Mouse (Mus musculus) CH12.LX (cell line): Measurements from ENCODE around the gene Kntc1. TPM values are rescaled to one million over a fixed set of nuclear protein-coding genes. Genes with fewer than 3 reads are reported as not detected.

Experiments
- polyA plus RNA-seq: library from polyadenylated mRNA; unstranded; fragments of >175 nt; gene quantifications from 2 replicates; pipeline ENCODE4 v1.2.1, GENCODE M21; 2012; ENCODE audit warnings: low read depth; ENCODE audit not compliant: insufficient read length
- total RNA-seq, 2 experiments: library from RNA; depleted of rRNA; stranded (reverse); fragments of 300-350 nt in 1 of 2; fragments of >200 nt in 1 of 2; gene quantifications; 2 replicates each; pipeline ENCODE4 v1.2.3; 2012 to 2014

Kntc1 gene
- total and polyA plus RNA-seq, 3 experiments: 30.4 to 37.4 (median 30.5) TPM

Other genes with a start within 250 kb of the Kntc1 start
- gene B3gnt4, start 239.3 kb upstream of the Kntc1 start, total RNA-seq (2012; rRNA removed): 0.17 and 0.30 TPM in 2 replicates
- not detected in 2 replicates for gene B3gnt4, start 239.3 kb upstream of the Kntc1 start, total RNA-seq (2014; rRNA removed)
- not detected in 2 replicates for gene B3gnt4, start 239.3 kb upstream of the Kntc1 start, polyA plus RNA-seq
- 37.7 and 41.8 TPM in 2 replicates for gene Diablo, start 225.5 kb upstream of the Kntc1 start, total RNA-seq (2012; rRNA removed)
- gene Diablo, start 225.5 kb upstream of the Kntc1 start, total RNA-seq (2014; rRNA removed): 68.0 and 75.2 TPM in 2 replicates
- 58.7 and 63.2 TPM in 2 replicates for gene Diablo, start 225.5 kb upstream of the Kntc1 start, polyA plus RNA-seq
- 0.38 and 0.63 TPM in 2 replicates for gene Gm49027, start 224.2 kb upstream of the Kntc1 start, total RNA-seq (2012; rRNA removed)
- not detected in 2 replicates for gene Gm49027, start 224.2 kb upstream of the Kntc1 start, total RNA-seq (2014; rRNA removed)
- not detected in 2 replicates for gene Gm49027, start 224.2 kb upstream of the Kntc1 start, polyA plus RNA-seq
- 21.0 and 24.8 TPM in 2 replicates for gene Vps33a, start 176.7 kb upstream of the Kntc1 start, total RNA-seq (2012; rRNA removed)
- 17.0 and 17.1 TPM in 2 replicates for gene Vps33a, start 176.7 kb upstream of the Kntc1 start, total RNA-seq (2014; rRNA removed)
- gene Vps33a, start 176.7 kb upstream of the Kntc1 start, polyA plus RNA-seq: 27.8 and 30.6 TPM in 2 replicates
- gene Clip1, start 65.1 kb upstream of the Kntc1 start, total RNA-seq (2012; rRNA removed): 26.7 and 28.1 TPM in 2 replicates
- 24.9 and 25.4 TPM in 2 replicates for gene Clip1, start 65.1 kb upstream of the Kntc1 start, total RNA-seq (2014; rRNA removed)
- 37.1 and 42.9 TPM in 2 replicates for gene Clip1, start 65.1 kb upstream of the Kntc1 start, polyA plus RNA-seq
- gene Zcchc8, start 28.6 kb upstream of the Kntc1 start, total RNA-seq (2012; rRNA removed): 15.2 and 17.0 TPM in 2 replicates
- gene Zcchc8, start 28.6 kb upstream of the Kntc1 start, total RNA-seq (2014; rRNA removed): 24.4 and 31.8 TPM in 2 replicates
- 60.7 and 77.2 TPM in 2 replicates for gene Zcchc8, start 28.6 kb upstream of the Kntc1 start, polyA plus RNA-seq
- 55.8 and 68.5 TPM in 2 replicates for gene Rsrc2, start 302 bp upstream of the Kntc1 start, total RNA-seq (2012; rRNA removed)
- 107 and 138 TPM in 2 replicates for gene Rsrc2, start 302 bp upstream of the Kntc1 start, total RNA-seq (2014; rRNA removed)
- 128 and 154 TPM in 2 replicates for gene Rsrc2, start 302 bp upstream of the Kntc1 start, polyA plus RNA-seq
- not detected in 2 replicates for gene Hcar2, start 115.8 kb downstream of the Kntc1 start, total RNA-seq (2012; rRNA removed)
- not detected in 2 replicates for gene Hcar2, start 115.8 kb downstream of the Kntc1 start, total RNA-seq (2014; rRNA removed)
- not detected in 2 replicates for gene Hcar2, start 115.8 kb downstream of the Kntc1 start, polyA plus RNA-seq
- gene Hcar1, start 130.3 kb downstream of the Kntc1 start, total RNA-seq (2012; rRNA removed): not detected in 2 replicates
- gene Hcar1, start 130.3 kb downstream of the Kntc1 start, total RNA-seq (2014; rRNA removed): not detected in 2 replicates
- not detected in 2 replicates for gene Hcar1, start 130.3 kb downstream of the Kntc1 start, polyA plus RNA-seq
- gene Denr, start 157.5 kb downstream of the Kntc1 start, total RNA-seq (2012; rRNA removed): 80.9 and 90.4 TPM in 2 replicates
- gene Denr, start 157.5 kb downstream of the Kntc1 start, total RNA-seq (2014; rRNA removed): 127 and 128 TPM in 2 replicates
- gene Denr, start 157.5 kb downstream of the Kntc1 start, polyA plus RNA-seq: 372 and 423 TPM in 2 replicates
- gene Gm43518, start 177.7 kb downstream of the Kntc1 start, total RNA-seq (2012; rRNA removed): not detected in 2 replicates
- gene Gm43518, start 177.7 kb downstream of the Kntc1 start, total RNA-seq (2014; rRNA removed): not detected in 2 replicates
- gene Gm43518, start 177.7 kb downstream of the Kntc1 start, polyA plus RNA-seq: 0.74 and 0.87 TPM in 2 replicates
- 5.3 and 6.2 TPM in 2 replicates for gene Ccdc62, start 181.0 kb downstream of the Kntc1 start, total RNA-seq (2012; rRNA removed)
- gene Ccdc62, start 181.0 kb downstream of the Kntc1 start, total RNA-seq (2014; rRNA removed): 2.0 and 2.6 TPM in 2 replicates
- 1.6 and 2.2 TPM in 2 replicates for gene Ccdc62, start 181.0 kb downstream of the Kntc1 start, polyA plus RNA-seq
- 48.4 and 49.8 TPM in 2 replicates for gene Hip1r, start 223.9 kb downstream of the Kntc1 start, total RNA-seq (2012; rRNA removed)
- 26.1 and 28.3 TPM in 2 replicates for gene Hip1r, start 223.9 kb downstream of the Kntc1 start, total RNA-seq (2014; rRNA removed)
- 42.1 and 44.7 TPM in 2 replicates for gene Hip1r, start 223.9 kb downstream of the Kntc1 start, polyA plus RNA-seq